Mouse (Mus musculus): ENCODE results near the gene Tm6sf2. TPM values are rescaled to one million over a fixed set of nuclear protein-coding genes. Genes with fewer than 3 reads are reported as not detected.
A peak's percentile ranks its signal among the peaks of the same experiment; 100 is the strongest.

The Tm6sf2 gene
- polyA plus RNA-seq, 1 experiment from 2014 or later = 2.0 TPM

- WGBS = under 1% methylated on average over 19 of the region's 19 CpGs
- peak within 1 kb of the TSS; percentile 86 for H3K27ac ChIP-seq (replicated peaks)
- H3K4me3 ChIP-seq (replicated peaks) = peak within 1 kb of the TSS; percentile 65
- peaks cover under 1% of the 10 kb centered on the region; the same call in 1 of the 2 replicates for H3K36me3 ChIP-seq
- H3K9ac ChIP-seq (replicated peaks) = peak within 1 kb of the TSS; percentile 82
- ATAC-seq (ENCODE audit: low FRiP score) = peak; percentile 80
- peaks cover 28% of the 10 kb centered on the region for H3K4me1 ChIP-seq
- H3K9me3 ChIP-seq (replicated peaks) = no peaks in the 10 kb centered on the region
- peak within 1 kb of the TSS; percentile 74 for H3K4me2 ChIP-seq
- peaks cover 5% of the 10 kb centered on the region; the same call in 1 of the 2 replicates for H3K27me3 ChIP-seq (replicated peaks)
These were observed 47.9 kb downstream of the Tm6sf2 start, which contains the start of gene Ncan for GRCm38 (mm10) chr8:70120667-70121066. Ncan (minus strand) TSS chr8:70120873.

DNA sequence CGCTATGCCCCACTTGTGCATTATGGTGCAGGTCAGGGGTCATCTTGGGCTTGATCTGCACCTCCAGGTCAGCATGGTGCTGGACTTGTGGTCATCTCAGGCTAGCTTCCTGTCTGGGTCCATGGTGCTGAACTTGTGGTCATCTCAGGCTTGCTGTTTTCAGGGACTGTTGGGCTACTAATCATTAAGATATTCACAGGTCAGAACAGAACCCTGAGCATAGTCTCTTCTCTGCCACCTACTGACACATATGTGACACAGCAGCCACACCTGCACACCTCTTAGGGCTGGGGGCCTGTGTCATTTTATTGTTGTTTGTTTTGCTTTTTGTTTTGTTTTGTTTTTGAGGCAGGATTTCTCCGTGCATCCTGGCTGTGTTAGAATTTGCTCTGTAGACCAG lies 50.1 kb downstream of the Tm6sf2 start:
- Histone ChIP-seq H3K9me3 (replicated peaks) (no peaks in the 10 kb centered on the region), H3K27ac (replicated peaks) (no peak overlapping the region), H3K4me2 (no peak overlapping the region), H3K4me3 (replicated peaks) (no peak overlapping the region), H3K9ac (replicated peaks) (no peak overlapping the region), H3K36me3 (no peaks in the 10 kb centered on the region), H3K4me1 (peaks cover 14% of the 10 kb centered on the region), H3K27me3 (replicated peaks) (peaks cover 5% of the 10 kb centered on the region; the same call in 1 of the 2 replicates)
- 55% methylated on average over 2 of the region's 2 CpGs for WGBS
- ATAC-seq (ENCODE audit: low FRiP score) = no peak

DNA sequence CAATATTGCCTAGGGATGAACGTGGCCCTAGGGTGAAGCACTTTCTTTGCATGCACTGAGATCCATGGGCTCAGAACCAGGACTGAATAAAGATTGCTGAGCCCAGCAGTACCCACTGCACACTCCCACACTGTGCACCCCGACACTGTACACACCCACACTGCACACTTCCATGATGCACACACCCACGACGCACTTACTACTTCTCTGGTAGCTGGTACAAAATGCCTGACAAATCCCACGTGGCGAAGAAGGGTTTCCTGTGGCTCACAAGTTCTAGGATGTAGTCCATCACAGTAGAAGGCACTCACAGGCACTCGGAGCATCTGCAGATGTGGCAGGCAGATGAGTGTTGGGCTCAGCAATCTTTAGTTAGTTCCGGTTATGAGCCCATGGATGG lies 52.3 kb downstream of the Tm6sf2 start:
- Histone ChIP-seq H3K27me3 (replicated peaks) (peaks cover 5% of the 10 kb centered on the region; the same call in 1 of the 2 replicates), H3K4me2 (no peak overlapping the region), H3K36me3 (no peaks in the 10 kb centered on the region), H3K9me3 (replicated peaks) (no peaks in the 10 kb centered on the region), H3K4me1 (peaks cover 12% of the 10 kb centered on the region), H3K27ac (replicated peaks) (no peak overlapping the region), H3K4me3 (replicated peaks) (no peak overlapping the region), H3K9ac (replicated peaks) (no peak overlapping the region)
- ATAC-seq (ENCODE audit: low FRiP score) = no peak
- WGBS = 72% methylated on average over 8 of the region's 8 CpGs

DNA sequence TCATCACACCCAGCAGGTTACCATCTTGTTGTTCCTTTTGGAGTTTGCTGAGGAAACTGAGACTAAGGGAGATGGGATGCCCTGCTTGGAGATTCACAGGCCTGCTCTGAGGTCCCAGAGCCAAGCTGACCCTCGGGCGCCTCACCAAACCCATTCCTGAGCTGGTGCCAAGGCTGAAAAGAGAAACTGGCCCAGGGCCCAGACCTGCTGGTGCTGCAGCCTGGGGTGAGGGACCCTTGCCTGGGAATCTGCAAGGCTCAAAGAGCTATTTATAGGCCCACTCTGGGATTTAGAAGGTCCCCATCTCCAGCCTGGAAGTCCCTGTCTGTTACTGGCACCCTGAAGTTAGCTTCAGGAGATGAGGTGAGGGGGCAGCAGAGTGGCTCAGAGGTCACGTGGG lies 55.7 kb downstream of the Tm6sf2 start:
- Histone ChIP-seq H3K9me3 (replicated peaks) (no peaks in the 10 kb centered on the region), H3K27me3 (replicated peaks) (peaks cover 5% of the 10 kb centered on the region; the same call in 1 of the 2 replicates), H3K36me3 (no peaks in the 10 kb centered on the region; the same call in 1 of the 2 replicates), H3K4me2 (no peak overlapping the region), H3K27ac (replicated peaks) (peak overlapping the region; percentile 77), H3K4me3 (replicated peaks) (no peak overlapping the region), H3K9ac (replicated peaks) (no peak overlapping the region), H3K4me1 (peaks cover 31% of the 10 kb centered on the region)
- ATAC-seq (ENCODE audit: low FRiP score) = peak; percentile 16; the same call in 1 of the 2 replicates
- 65% methylated on average over 3 of the region's 3 CpGs for WGBS

- peaks cover 10% of the 10 kb centered on the region for H3K36me3 ChIP-seq
- H3K27me3 ChIP-seq (replicated peaks) = peaks cover 5% of the 10 kb centered on the region; the same call in 1 of the 2 replicates
- H3K4me2 ChIP-seq = no peak overlapping the region
- H3K27ac ChIP-seq (replicated peaks) = peak overlapping the region; percentile 77
- H3K9me3 ChIP-seq (replicated peaks) = no peaks in the 10 kb centered on the region
- 64% methylated on average over 9 of the region's 9 CpGs for WGBS
- H3K4me1 ChIP-seq = peaks cover 31% of the 10 kb centered on the region
- peak; percentile 54 for ATAC-seq (ENCODE audit: low FRiP score)
- H3K9ac ChIP-seq (replicated peaks) = no peak overlapping the region
- H3K4me3 ChIP-seq (replicated peaks) = no peak overlapping the region
These were observed 56.7 kb downstream of the Tm6sf2 start for GRCm38 (mm10) chr8:70129309-70129952.

Small RNAs within 50 kb of the gene (microRNA-seq; reads per million reads assigned to microRNA genes)
- gene Mir7066 = 2.1 reads per million, percentile 6 among the genes with 10 or more reads in this experiment

Other genes with a start within 250 kb of the Tm6sf2 start
- 52.6 and 61.2 TPM in 2 replicates for gene Pbx4, start 240.4 kb upstream of the Tm6sf2 start, polyA plus RNA-seq (2015; fragmentation: Nextera tagmentation; extraction: Ambion mirVana)
- 5.3 and 6.0 TPM in 2 replicates for gene Cilp2, start 185.2 kb upstream of the Tm6sf2 start, polyA plus RNA-seq (2015; fragmentation: Nextera tagmentation; extraction: Ambion mirVana)
- gene Tssk6, start 170.7 kb upstream of the Tm6sf2 start, polyA plus RNA-seq (2015; fragmentation: Nextera tagmentation; extraction: Ambion mirVana) = 4.3 TPM in 2 replicates
- 190 and 209 TPM in 2 replicates for gene Ndufa13, start 170.4 kb upstream of the Tm6sf2 start, polyA plus RNA-seq (2015; fragmentation: Nextera tagmentation; extraction: Ambion mirVana)
- 11.8 and 15.6 TPM in 2 replicates for gene Yjefn3, start 170.2 kb upstream of the Tm6sf2 start, polyA plus RNA-seq (2015; fragmentation: Nextera tagmentation; extraction: Ambion mirVana)
- 24.8 and 24.9 TPM in 2 replicates for gene Gatad2a, start 76.5 kb upstream of the Tm6sf2 start, polyA plus RNA-seq (2015; fragmentation: Nextera tagmentation; extraction: Ambion mirVana)
- gene Mau2, start 30.2 kb upstream of the Tm6sf2 start, polyA plus RNA-seq (2015; fragmentation: Nextera tagmentation; extraction: Ambion mirVana) = 63.3 and 65.6 TPM in 2 replicates
- 57.2 and 57.5 TPM in 2 replicates for gene Sugp1, start 30.1 kb upstream of the Tm6sf2 start, polyA plus RNA-seq (2015; fragmentation: Nextera tagmentation; extraction: Ambion mirVana)
- gene Hapln4, start 10.5 kb downstream of the Tm6sf2 start, polyA plus RNA-seq (2015; fragmentation: Nextera tagmentation; extraction: Ambion mirVana) = 1.5 and 1.6 TPM in 2 replicates
- gene Ncan, start 47.9 kb downstream of the Tm6sf2 start, polyA plus RNA-seq (2015; fragmentation: Nextera tagmentation; extraction: Ambion mirVana) = 160 and 169 TPM in 2 replicates
- 47.2 and 49.0 TPM in 2 replicates for gene Nr2c2ap, start 58.4 kb downstream of the Tm6sf2 start, polyA plus RNA-seq (2015; fragmentation: Nextera tagmentation; extraction: Ambion mirVana)
- gene Rfxank, start 66.2 kb downstream of the Tm6sf2 start, polyA plus RNA-seq (2015; fragmentation: Nextera tagmentation; extraction: Ambion mirVana) = 12.3 and 14.6 TPM in 2 replicates
- gene Borcs8, start 66.6 kb downstream of the Tm6sf2 start, polyA plus RNA-seq (2015; fragmentation: Nextera tagmentation; extraction: Ambion mirVana) = 60.8 and 62.6 TPM in 2 replicates
- gene Mef2b, start 66.8 kb downstream of the Tm6sf2 start, polyA plus RNA-seq (2015; fragmentation: Nextera tagmentation; extraction: Ambion mirVana) = 1.4 and 1.5 TPM in 2 replicates
- gene Tmem161a, start 99.4 kb downstream of the Tm6sf2 start, polyA plus RNA-seq (2015; fragmentation: Nextera tagmentation; extraction: Ambion mirVana) = 51.1 and 54.0 TPM in 2 replicates
- gene Slc25a42, start 139.4 kb downstream of the Tm6sf2 start, polyA plus RNA-seq (2015; fragmentation: Nextera tagmentation; extraction: Ambion mirVana) = 9.3 and 10.9 TPM in 2 replicates
- 77.3 and 80.5 TPM in 2 replicates for gene Sugp2, start 161.3 kb downstream of the Tm6sf2 start, polyA plus RNA-seq (2015; fragmentation: Nextera tagmentation; extraction: Ambion mirVana)
- gene Armc6, start 161.5 kb downstream of the Tm6sf2 start, polyA plus RNA-seq (2015; fragmentation: Nextera tagmentation; extraction: Ambion mirVana) = 106 and 112 TPM in 2 replicates
- 22.7 and 30.1 TPM in 2 replicates for gene Homer3, start 209.9 kb downstream of the Tm6sf2 start, polyA plus RNA-seq (2015; fragmentation: Nextera tagmentation; extraction: Ambion mirVana)
- 42.2 and 46.7 TPM in 2 replicates for gene Ddx49, start 229.6 kb downstream of the Tm6sf2 start, polyA plus RNA-seq (2015; fragmentation: Nextera tagmentation; extraction: Ambion mirVana)
- 299 and 314 TPM in 2 replicates for gene Cope, start 229.6 kb downstream of the Tm6sf2 start, polyA plus RNA-seq (2015; fragmentation: Nextera tagmentation; extraction: Ambion mirVana)
- 35.5 and 42.4 TPM in 2 replicates for gene Cers1, start 242.9 kb downstream of the Tm6sf2 start, polyA plus RNA-seq (2015; fragmentation: Nextera tagmentation; extraction: Ambion mirVana)

Data from neural tube, embryonic 15.5 days (tissue).